Comparison of ENCODE assay signal across 8 mouse cellular contexts in genomic region chr17:5493161-5493771, GRCm38 (mm10). TPM values are rescaled to one million over a fixed set of nuclear protein-coding genes. Genes with fewer than 3 reads are reported as not detected.
DNase-seq lines count a peak whose midpoint lies in the region; ATAC-seq and TF ChIP-seq lines count a peak whose summit lies in the region.

No protein-coding gene starts in this region.

- 2% methylated on average over 52 of the region's 53 CpGs for WGBS in forebrain, embryonic 12.5 days
- WGBS in hindbrain, embryonic 10.5 days, result 2% methylated on average over 53 of the region's 53 CpGs
- 3% methylated on average over 53 of the region's 53 CpGs for WGBS in limb, embryonic 10.5 days
- 3% methylated on average over 53 of the region's 53 CpGs for WGBS in midbrain, embryonic 14.5 days
- 1% methylated on average over 53 of the region's 53 CpGs for WGBS in thymus, adult 2 months

- peak overlapping the region; percentile 73 for H3K4me3 ChIP-seq in forebrain, embryonic 12.5 days (replicated peaks)
- H3K4me3 ChIP-seq in hindbrain, embryonic 10.5 days, result peak overlapping the region; percentile 71
- H3K4me3 ChIP-seq in limb, embryonic 10.5 days, result peak overlapping the region; percentile 74
- H3K4me3 ChIP-seq in midbrain, embryonic 14.5 days (replicated peaks; ENCODE audit: low read depth, low read length), result peak overlapping the region; percentile 64
- peak overlapping the region; percentile 89 for H3K4me3 ChIP-seq in thymus, adult 2 months (ENCODE audit: control insufficient read depth, insufficient read depth, low read length)

- DNase-seq in embryo, embryonic 10 days (ENCODE audit: low spot score), result peak; percentile 38
- DNase-seq in embryo, embryonic 9.5 days (ENCODE audit: extremely low spot score), result no peak
- DNase-seq in adrenal gland, postnatal 25 days, result peak; percentile 54
- no peak for DNase-seq in hindbrain, embryonic 10.5 days (ENCODE audit: low spot score)
- DNase-seq in limb, embryonic 10.5 days (ENCODE audit: low spot score), result peak; percentile 50
- peak; percentile 64 for DNase-seq in midbrain, embryonic 14.5 days
- DNase-seq in thymus, adult 2 months, result peak; percentile 67

- H3K27ac ChIP-seq in forebrain, embryonic 12.5 days, result peak overlapping the region; percentile 96; the same call in 1 of the 2 replicates
- H3K27ac ChIP-seq in hindbrain, embryonic 10.5 days, result peak overlapping the region; percentile 90
- H3K27ac ChIP-seq in limb, embryonic 10.5 days, result peak overlapping the region; percentile 83
- H3K27ac ChIP-seq in midbrain, embryonic 14.5 days (replicated peaks; ENCODE audit: low read depth, low read length), result peak overlapping the region; percentile 89
- H3K27ac ChIP-seq in thymus, adult 2 months (ENCODE audit: control insufficient read depth, insufficient read depth, low read length), result peak overlapping the region; percentile 16

- H3K4me1 ChIP-seq in forebrain, embryonic 12.5 days, result peaks cover 16% of the 10 kb centered on the region
- peaks cover 23% of the 10 kb centered on the region for H3K4me1 ChIP-seq in hindbrain, embryonic 10.5 days (replicated peaks)
- peaks cover 27% of the 10 kb centered on the region for H3K4me1 ChIP-seq in limb, embryonic 10.5 days
- peaks cover 25% of the 10 kb centered on the region for H3K4me1 ChIP-seq in midbrain, embryonic 14.5 days (ENCODE audit: control insufficient read depth, insufficient read depth, low read length)
- H3K4me1 ChIP-seq in thymus, adult 2 months (replicated peaks; ENCODE audit: control insufficient read depth, insufficient read depth, low read length), result peaks cover 25% of the 10 kb centered on the region

- H3K9ac ChIP-seq in forebrain, embryonic 12.5 days, result peak overlapping the region; percentile 77
- H3K9ac ChIP-seq in midbrain, embryonic 14.5 days (replicated peaks; ENCODE audit: low read length), result peak overlapping the region; percentile 74

- no peaks in the 10 kb centered on the region for H3K9me3 ChIP-seq in forebrain, embryonic 12.5 days
- no peaks in the 10 kb centered on the region for H3K9me3 ChIP-seq in hindbrain, embryonic 10.5 days
- no peaks in the 10 kb centered on the region for H3K9me3 ChIP-seq in limb, embryonic 10.5 days (replicated peaks)
- no peaks in the 10 kb centered on the region for H3K9me3 ChIP-seq in midbrain, embryonic 14.5 days (ENCODE audit: control insufficient read depth, low read length)

- no peaks in the 10 kb centered on the region for H3K36me3 ChIP-seq in forebrain, embryonic 12.5 days (replicated peaks)
- no peaks in the 10 kb centered on the region for H3K36me3 ChIP-seq in hindbrain, embryonic 10.5 days
- H3K36me3 ChIP-seq in limb, embryonic 10.5 days, result no peaks in the 10 kb centered on the region
- no peaks in the 10 kb centered on the region for H3K36me3 ChIP-seq in midbrain, embryonic 14.5 days (ENCODE audit: control insufficient read depth, insufficient read depth, low read length)
- no peaks in the 10 kb centered on the region for H3K36me3 ChIP-seq in thymus, adult 2 months (ENCODE audit: control insufficient read depth, insufficient read depth, low read length)

- peak; percentile 60; the same call in 1 of the 2 replicates for TF ChIP-seq CTCF in thymus, adult 2 months (IDR thresholded peaks at IDR 0.05; ENCODE audit: borderline replicate concordance, control insufficient read depth, extremely low read depth, insufficient read depth, low read length, poor library complexity)

- ATAC-seq in forebrain, embryonic 12.5 days (ENCODE audit: low FRiP score), result no peak
- no peak for ATAC-seq in midbrain, embryonic 14.5 days (ENCODE audit: low FRiP score, low TSS enrichment)

- H3K27me3 ChIP-seq in forebrain, embryonic 12.5 days, result peaks cover 40% of the 10 kb centered on the region
- peaks cover 38% of the 10 kb centered on the region for H3K27me3 ChIP-seq in hindbrain, embryonic 10.5 days (ENCODE audit: insufficient read depth, poor library complexity, severe bottlenecking)
- H3K27me3 ChIP-seq in limb, embryonic 10.5 days (ENCODE audit: low read depth, poor library complexity, severe bottlenecking), result peaks cover 41% of the 10 kb centered on the region
- 0 out of 2 replicates have a peak, but pooled peaks cover 4% of the 10 kb centered on the region for H3K27me3 ChIP-seq in midbrain, embryonic 14.5 days (ENCODE audit: control insufficient read depth, insufficient read depth, low read length)
- H3K27me3 ChIP-seq in thymus, adult 2 months (ENCODE audit: control insufficient read depth, insufficient read depth, low read length), result no peaks in the 10 kb centered on the region

- H3K4me2 ChIP-seq in forebrain, embryonic 12.5 days, result peak overlapping the region; percentile 85
- peak overlapping the region; percentile 76 for H3K4me2 ChIP-seq in midbrain, embryonic 14.5 days (ENCODE audit: low read length)

- TF ChIP-seq POLR2A in thymus, adult 2 months (IDR thresholded peaks at IDR 0.05; ENCODE audit: control insufficient read depth, extremely low read depth, insufficient read depth, low read length, poor library complexity), result no peak

RNA-seq across cellular contexts. Expression of gene Zdhhc14, which starts 0.9 kb away (rescaled TPM):
- total RNA-seq in adrenal gland, postnatal 25 days (2021), result 3.9 and 4.8 TPM in 2 replicates
- 3.2 and 3.4 TPM in 2 replicates for polyA plus RNA-seq in forebrain, embryonic 12.5 days (2016; fragmentation: Nextera tagmentation; extraction: Ambion mirVana)
- polyA plus RNA-seq in hindbrain, embryonic 10.5 days (2016; fragmentation: Nextera tagmentation; extraction: Ambion mirVana), result 1.3 and 2.2 TPM in 2 replicates
- 0.66 and 0.77 TPM in 2 replicates for polyA plus RNA-seq in limb, embryonic 10.5 days (2016; fragmentation: Nextera tagmentation; extraction: Ambion mirVana)
- 9.2 and 10.7 TPM in 2 replicates for polyA plus RNA-seq in midbrain, embryonic 14.5 days (2014; fragmentation: Nextera tagmentation; extraction: Ambion mirVana)
- 13.3 and 15.4 TPM in 2 replicates for polyA plus RNA-seq in thymus, adult 2 months (2012; rRNA removed)

RNA-seq across cellular contexts. Expression of gene Tmem242, which starts 53.2 kb away (rescaled TPM):
- total RNA-seq in adrenal gland, postnatal 25 days (2021), result 90.7 and 118 TPM in 2 replicates
- 109 and 114 TPM in 2 replicates for polyA plus RNA-seq in forebrain, embryonic 12.5 days (2016; fragmentation: Nextera tagmentation; extraction: Ambion mirVana)
- 131 and 143 TPM in 2 replicates for polyA plus RNA-seq in hindbrain, embryonic 10.5 days (2016; fragmentation: Nextera tagmentation; extraction: Ambion mirVana)
- 125 and 130 TPM in 2 replicates for polyA plus RNA-seq in limb, embryonic 10.5 days (2016; fragmentation: Nextera tagmentation; extraction: Ambion mirVana)
- 110 and 121 TPM in 2 replicates for polyA plus RNA-seq in midbrain, embryonic 14.5 days (2014; fragmentation: Nextera tagmentation; extraction: Ambion mirVana)
- polyA plus RNA-seq in thymus, adult 2 months (2012; rRNA removed), result 9.2 and 10.1 TPM in 2 replicates

Comparison
In these comparisons a context has a peak if more than half of its experiments do, and no peak if none do; other contexts are left out.
1. DNase-seq: peak in embryo, embryonic 10 days (single experiment), adrenal gland, postnatal 25 days (single experiment), limb, embryonic 10.5 days (single experiment), midbrain, embryonic 14.5 days (single experiment) and thymus, adult 2 months (single experiment); none in embryo, embryonic 9.5 days (single experiment) and hindbrain, embryonic 10.5 days (single experiment).
2. H3K27ac ChIP-seq: peak in every context shown above with its lines; median percentile 96 in forebrain, embryonic 12.5 days; 90 in hindbrain, embryonic 10.5 days; 89 in midbrain, embryonic 14.5 days; 83 in limb, embryonic 10.5 days; 16 in thymus, adult 2 months.
3. Peak in every context shown above with its lines, with median percentiles within 50 percentile points of each other: H3K4me3 ChIP-seq.